Mouse (Mus musculus) embryo, embryonic 9.5 days (tissue): Measurements from ENCODE around the gene Zfand6.
A peak's percentile ranks its signal among the peaks of the same experiment; 100 is the strongest.

Source experiments
- DNase-seq: peaks from one replicate; pipeline ENCODE4 v3.0.0-alpha.2; 2017; ENCODE audit errors: extremely low spot score

Zfand6 gene

GRCm38 (mm10) chr7:84651303-84651986, 38.3 kb downstream of the Zfand6 start:
- DNase-seq, result no peak

- no peak for DNase-seq
Measured at GRCm38 (mm10) chr7:84649016-84649415, 40.7 kb downstream of the Zfand6 start.

- DNase-seq, result no peak
Measured at GRCm38 (mm10) chr7:84646256-84646655, 43.5 kb downstream of the Zfand6 start.

DNA sequence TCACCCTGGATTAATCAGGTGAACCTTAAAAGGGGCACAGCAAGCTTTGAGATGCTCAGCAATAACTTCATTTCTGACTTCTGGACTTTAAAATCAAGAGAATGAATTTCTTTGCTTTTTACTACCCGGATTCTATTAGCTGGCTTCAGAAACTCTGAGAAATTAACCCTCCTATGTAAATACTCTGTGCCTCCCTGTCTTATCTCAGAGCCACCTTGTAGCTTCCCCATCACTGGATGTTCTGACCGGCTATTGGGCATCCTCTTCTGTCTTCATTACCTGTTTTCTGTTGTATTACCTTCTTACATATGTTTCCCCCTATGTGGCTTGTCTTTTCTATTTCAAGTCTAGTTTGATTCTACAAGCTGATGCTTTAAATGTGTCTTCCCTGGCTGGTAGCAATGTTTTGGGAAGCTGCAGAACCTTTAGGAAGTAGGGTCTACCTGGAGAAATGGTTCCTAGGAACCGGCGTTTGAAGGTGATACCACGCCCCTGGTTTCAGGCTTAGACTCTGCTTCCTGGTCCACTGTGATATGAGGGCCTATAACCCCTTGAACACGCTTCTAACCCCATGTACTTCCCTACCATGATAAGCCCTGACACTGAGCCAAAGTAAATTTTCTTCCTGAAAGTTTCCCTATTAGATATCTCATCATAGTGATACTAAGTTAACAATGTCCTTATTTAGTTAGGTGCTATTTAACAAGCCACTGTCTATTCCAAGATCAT, 46.3 kb downstream of the Zfand6 start:
- no peak for DNase-seq

DNA sequence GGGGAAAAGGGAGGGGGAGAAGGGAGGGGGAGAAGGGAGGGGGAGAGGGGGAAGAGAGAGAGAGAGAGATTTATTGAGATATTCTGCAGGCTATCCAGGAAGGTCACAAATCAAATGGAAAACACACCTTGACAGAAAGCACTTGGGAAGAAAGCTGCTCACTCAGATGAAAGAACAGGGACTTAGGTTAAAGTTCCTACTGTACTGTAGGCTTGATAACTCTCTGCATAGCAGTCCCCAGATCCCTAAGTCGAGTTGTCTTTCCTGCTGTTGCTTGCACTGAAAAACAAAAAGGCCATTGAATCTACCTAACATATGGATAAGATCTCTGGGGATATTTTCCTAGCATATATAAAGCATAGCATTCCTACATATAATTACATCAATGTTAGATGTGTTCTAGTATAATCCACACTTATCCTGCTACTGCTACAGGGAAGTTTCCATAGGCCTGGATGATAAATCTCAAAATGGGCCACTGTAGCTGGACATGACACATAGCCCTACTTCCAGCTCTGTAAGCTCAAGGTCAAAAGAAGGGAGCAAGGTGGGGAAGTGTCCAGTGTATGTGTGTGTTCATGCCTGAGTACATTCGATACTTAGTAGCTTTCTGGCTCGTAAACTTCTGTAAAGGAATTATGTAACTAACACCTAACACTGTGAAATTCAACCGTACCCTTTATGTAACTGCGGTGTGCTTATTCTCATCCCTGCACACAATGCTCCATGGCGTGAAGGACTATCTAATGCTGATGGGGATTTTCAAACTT, 47.4 kb downstream of the Zfand6 start:
- DNase-seq, result no peak

GRCm38 (mm10) chr7:84636939-84637338, 52.8 kb downstream of the Zfand6 start:
- DNase-seq, result no peak

DNA sequence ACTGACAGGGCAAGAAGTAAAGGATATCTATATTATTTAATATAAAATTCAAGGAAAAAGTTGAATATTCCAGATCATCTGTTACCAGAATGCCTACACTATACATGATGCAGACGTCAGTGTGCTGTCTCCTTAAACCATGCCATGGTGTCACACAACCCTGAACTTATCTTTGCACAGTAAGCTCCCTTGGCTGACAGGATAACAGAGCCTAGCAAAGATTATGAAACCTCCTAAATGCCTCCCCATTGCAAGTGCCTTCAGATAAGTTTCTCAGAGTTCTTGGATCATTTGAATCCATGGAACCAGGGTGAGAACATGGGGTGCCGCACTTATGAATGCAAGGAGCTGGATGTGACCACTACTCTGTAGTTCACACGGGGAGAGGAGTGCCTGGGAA, 57.9 kb downstream of the Zfand6 start:
- DNase-seq, result no peak

- DNase-seq, result no peak
Measured at GRCm38 (mm10) chr7:84623718-84624117, 66.0 kb downstream of the Zfand6 start.

- DNase-seq, result no peak
Measured at GRCm38 (mm10) chr7:84620956-84621355, 68.8 kb downstream of the Zfand6 start.

DNA sequence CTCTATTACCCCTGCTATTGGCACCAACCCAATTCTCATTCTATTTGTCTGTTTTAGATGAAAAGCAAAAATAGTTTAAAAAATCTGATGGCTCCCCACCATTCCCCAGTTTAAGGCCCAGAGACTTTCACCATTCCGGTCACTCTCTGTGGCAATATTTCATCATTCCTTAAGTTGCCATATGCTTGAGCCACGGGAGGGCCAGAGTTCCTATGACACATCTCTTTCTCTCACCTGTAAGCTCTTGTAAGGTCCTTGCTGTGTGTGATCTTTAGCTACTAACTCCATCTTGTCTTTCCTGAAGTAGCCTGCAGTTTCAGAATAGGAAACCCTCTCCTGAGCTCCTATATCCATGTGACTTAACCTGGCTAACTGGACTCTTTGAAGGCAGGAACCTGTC, 70.8 kb downstream of the Zfand6 start:
- DNase-seq, result no peak

DNA sequence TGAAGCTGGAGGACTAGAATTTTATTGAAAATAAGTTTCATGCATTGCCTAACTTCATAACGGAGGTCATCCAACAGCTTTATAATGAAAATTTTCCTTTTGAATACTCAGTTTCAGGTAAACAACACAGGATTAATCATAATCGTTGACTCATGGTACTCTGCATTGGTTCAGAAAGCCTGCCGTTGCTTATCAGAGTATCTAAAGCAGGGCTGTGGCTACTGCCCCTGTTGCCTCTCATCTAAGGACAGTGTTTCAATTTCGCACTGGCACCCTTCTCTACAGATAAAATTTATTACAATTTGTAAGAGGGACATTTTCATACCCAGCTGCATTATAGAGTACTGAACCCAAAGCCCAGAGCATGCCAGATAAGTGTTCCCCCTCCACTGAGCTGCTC, 77.3 kb downstream of the Zfand6 start:
- DNase-seq, result no peak

DNA sequence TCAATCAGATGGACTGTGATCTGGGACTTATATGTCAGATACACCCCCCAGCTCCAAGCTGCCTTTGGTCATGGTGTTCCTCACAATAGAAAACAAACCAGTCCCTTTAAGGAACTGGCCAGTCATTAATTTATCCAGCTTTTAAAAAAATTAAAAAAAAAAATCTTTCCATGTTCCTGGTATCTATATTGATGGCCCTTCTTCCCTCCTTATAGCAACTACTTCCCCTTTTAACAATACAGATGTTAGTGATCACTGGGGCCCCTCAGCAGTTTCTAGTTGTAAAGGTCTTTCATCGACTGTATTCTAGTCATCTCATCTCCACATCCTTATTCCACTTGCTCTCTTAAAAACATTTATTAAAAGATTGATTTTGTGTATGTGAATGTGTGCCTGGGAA, 78.2 kb downstream of the Zfand6 start:
- DNase-seq, result no peak

DNA sequence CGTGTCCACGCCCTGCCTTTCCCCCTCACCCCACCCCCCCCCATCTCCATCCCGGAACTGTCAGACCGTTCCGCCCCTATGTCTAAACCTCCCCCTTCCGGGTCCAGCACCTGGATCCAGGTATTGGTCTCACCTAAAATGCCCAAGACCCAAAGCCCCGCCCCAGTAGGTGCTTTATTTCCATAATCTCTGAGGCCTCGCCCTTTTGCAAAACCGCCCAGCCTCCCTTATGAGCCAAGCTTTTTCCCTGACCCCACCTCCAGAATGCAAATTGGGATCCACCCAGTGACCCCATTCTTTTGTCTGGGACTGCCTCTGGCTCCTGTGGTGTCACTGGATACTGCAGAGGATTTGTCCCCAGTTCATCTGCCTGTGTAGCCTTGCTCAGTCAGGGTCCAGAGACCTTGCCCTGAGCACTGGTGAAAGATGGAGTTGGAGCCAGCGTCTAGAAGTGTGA, 83.4 kb downstream of the Zfand6 start, which contains the start of gene Fah:
Fah (minus strand) TSS at position 430 of the 457 bp plus-strand sequence.
- no peak for DNase-seq

DNA sequence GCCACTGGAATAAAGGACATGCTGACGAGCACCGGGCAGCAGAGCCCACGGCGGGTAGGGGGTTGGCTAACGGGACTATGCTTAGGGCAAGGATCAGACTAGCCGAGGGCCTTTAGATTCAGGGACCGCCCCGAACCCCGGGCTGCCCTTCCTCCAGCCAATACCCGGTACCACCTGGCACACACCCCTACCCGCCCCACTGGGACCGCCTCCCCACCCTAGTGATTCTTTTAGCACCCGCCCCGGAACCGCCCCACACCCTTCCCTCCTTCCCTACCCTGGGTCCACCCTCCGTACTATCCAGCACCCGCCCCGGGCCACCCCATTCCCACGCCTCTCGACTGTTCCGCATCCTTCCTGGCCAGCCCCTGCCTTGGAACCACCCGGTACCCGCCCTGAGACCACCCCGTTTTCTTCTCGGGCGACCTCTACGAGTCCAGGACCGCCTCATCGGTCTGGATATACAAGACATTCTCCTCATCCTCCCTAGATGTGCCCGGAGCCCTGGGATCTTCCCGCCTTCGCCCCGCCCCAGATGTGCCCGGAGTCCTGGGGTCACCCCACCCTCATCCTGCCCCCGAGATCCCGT, 84.0 kb downstream of the Zfand6 start:
- peak; percentile 67 for DNase-seq

GRCm38 (mm10) chr7:84605033-84605687, 84.6 kb downstream of the Zfand6 start:
- DNase-seq, result no peak

DNA sequence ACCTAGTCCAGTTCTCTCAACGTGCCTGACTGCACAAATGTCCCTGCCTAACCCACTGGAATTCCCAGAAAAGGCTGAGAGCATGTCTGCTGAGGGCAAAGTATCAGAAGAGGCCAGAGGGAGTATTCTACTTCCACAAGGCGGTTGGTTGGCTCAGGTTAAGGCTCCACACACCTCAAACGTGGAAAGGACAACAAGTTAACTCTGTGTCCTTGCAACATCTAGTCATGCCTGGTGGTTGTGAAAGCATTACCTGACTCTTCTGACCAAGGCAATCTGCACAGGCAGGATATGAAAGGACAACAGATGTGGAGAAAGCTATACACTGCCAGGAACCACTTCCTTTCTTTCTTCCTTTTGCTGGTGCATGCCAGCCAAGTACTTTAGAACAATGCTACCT, 85.3 kb downstream of the Zfand6 start:
- DNase-seq, result no peak

DNA sequence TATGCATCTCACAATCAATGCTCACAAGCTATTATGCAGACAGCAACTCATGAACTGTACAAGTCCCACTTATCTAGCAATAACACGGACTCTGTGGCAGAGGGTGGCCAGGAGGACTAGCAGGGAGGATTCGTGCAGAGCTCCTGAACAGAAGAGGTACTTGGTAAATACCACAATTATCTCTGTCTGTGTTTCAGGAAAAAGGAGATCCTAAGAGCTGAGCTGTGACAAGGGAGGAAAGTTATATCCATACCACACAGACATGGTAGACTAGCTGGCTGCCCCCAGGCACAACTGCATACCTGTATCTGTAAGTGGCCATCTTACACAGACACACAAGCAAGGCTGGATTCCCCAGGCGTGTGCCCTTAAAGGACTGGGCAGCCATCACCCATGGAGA, 88.4 kb downstream of the Zfand6 start:
- no peak for DNase-seq

- no peak for DNase-seq
Measured at GRCm38 (mm10) chr7:84600631-84601030, 89.1 kb downstream of the Zfand6 start.

GRCm38 (mm10) chr7:84596633-84597032, 93.1 kb downstream of the Zfand6 start:
- no peak for DNase-seq

- no peak for DNase-seq
Measured at GRCm38 (mm10) chr7:84596002-84596401, 93.8 kb downstream of the Zfand6 start.

DNA sequence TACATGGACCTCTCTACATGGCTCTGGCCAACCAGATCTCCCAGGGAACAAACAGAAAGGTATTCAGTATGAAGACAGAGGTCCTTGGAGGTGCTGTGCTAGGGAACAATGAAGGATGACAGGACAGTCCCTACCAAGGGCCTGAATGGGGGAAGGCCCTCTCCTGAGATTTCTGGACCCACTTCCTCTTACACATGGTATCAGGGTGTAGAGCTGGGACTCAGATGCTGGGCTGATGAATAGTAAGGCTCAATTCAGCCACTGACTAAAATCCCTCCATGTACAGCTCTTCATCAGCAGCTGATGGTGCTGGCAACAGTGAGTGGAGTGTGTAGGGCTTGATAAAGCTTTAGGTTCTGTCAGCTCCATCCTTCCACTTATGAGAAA, 94.8 kb downstream of the Zfand6 start:
- DNase-seq, result no peak
